ENCODE assay signal across 7 mouse cellular contexts in the genomic region with DNA sequence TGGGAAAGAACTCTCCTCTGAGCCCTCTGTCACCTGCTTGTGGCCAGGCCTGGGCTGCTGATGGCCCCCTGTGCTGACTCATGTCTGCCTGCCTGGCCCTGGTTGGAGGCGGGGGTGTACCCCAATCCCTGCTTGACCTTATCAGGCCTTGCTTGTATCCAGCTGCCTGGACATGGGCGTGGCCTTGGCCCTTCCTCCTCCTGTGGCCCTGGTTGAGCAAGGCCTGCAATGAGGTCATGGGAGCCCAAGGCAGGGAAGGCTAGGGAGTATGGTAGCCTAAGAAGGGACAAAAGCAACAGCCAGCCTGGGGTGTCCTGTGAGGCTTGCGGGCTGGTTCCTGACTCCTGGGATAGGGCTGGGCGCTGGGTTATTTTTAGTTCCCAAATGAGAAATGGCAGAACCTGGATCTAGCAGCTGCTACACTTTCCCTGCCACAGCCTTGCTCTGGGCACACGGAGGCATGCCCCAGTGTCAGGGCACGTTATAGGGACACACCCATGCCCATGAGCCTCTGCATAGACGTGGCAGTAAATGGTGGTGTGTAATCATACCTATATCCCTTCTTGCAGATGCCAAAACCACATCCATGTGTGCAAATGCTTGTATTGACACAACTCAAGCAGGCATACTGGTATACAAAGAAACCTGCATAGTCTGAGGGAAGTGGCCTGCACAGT. TPM values are rescaled to one million over a fixed set of nuclear protein-coding genes. Genes with fewer than 3 reads are reported as not detected.
DNase-seq lines count a peak whose midpoint lies in the region; ATAC-seq and TF ChIP-seq lines count a peak whose summit lies in the region.

No protein-coding gene starts in this region.

- H3K4me2 ChIP-seq in heart, embryonic 15.5 days: no peak overlapping the region
- no peak overlapping the region for H3K4me2 ChIP-seq in hindbrain, embryonic 12.5 days (replicated peaks)

- peaks cover 9% of the 10 kb centered on the region for H3K4me1 ChIP-seq in heart, embryonic 15.5 days (replicated peaks)
- peaks cover 13% of the 10 kb centered on the region for H3K4me1 ChIP-seq in hindbrain, embryonic 12.5 days

- 51% methylated on average over 7 of the region's 7 CpGs for WGBS in heart, embryonic 15.5 days
- 85% methylated on average over 7 of the region's 7 CpGs for WGBS in hindbrain, embryonic 12.5 days

- peak; percentile 74 for DNase-seq in NIH3T3 (ENCODE audit: low read depth)
- peak; percentile 91 to 93 for DNase-seq in adrenal gland, postnatal 36 days
- peak; percentile 53 for DNase-seq in lung, postnatal 14 days
- no peak for DNase-seq in natural killer cell, adult 2 months (ENCODE audit: low spot score in 2 of 2)
- DNase-seq in layer of hippocampus, adult 2 months (ENCODE audit: low spot score in 2 of 2): no peak

- H3K27ac ChIP-seq in heart, embryonic 15.5 days: peak overlapping the region; percentile 1
- H3K27ac ChIP-seq in hindbrain, embryonic 12.5 days: no peak overlapping the region
- H3K27ac ChIP-seq in layer of hippocampus, adult 2 months: no peak overlapping the region

- no peaks in the 10 kb centered on the region for H3K9me3 ChIP-seq in heart, embryonic 15.5 days (replicated peaks)
- H3K9me3 ChIP-seq in hindbrain, embryonic 12.5 days (replicated peaks): no peaks in the 10 kb centered on the region

- no peak overlapping the region for H3K4me3 ChIP-seq in heart, embryonic 15.5 days
- H3K4me3 ChIP-seq in hindbrain, embryonic 12.5 days: no peak overlapping the region
- no peak overlapping the region for H3K4me3 ChIP-seq in layer of hippocampus, adult 2 months

- no peak for TF ChIP-seq CTCF in layer of hippocampus, adult 2 months (conservative IDR thresholded peaks at IDR 0.05)

- peak; percentile 23; the same call in 1 of the 2 replicates for ATAC-seq in heart, embryonic 15.5 days (replicated peaks; ENCODE audit: insufficient number of reproducible peaks, insufficient read depth, low FRiP score, low read depth)
- no peak for ATAC-seq in hindbrain, embryonic 12.5 days (ENCODE audit: low FRiP score)

- no peak overlapping the region for H3K9ac ChIP-seq in heart, embryonic 15.5 days
- H3K9ac ChIP-seq in hindbrain, embryonic 12.5 days: no peak overlapping the region

- H3K27me3 ChIP-seq in heart, embryonic 15.5 days: no peaks in the 10 kb centered on the region
- no peaks in the 10 kb centered on the region for H3K27me3 ChIP-seq in hindbrain, embryonic 12.5 days

- H3K36me3 ChIP-seq in heart, embryonic 15.5 days: no peaks in the 10 kb centered on the region
- H3K36me3 ChIP-seq in hindbrain, embryonic 12.5 days: no peaks in the 10 kb centered on the region

RNA-seq across cellular contexts. Expression of gene Syngr1, which starts 37.0 kb away (rescaled TPM):
- total RNA-seq in adrenal gland, postnatal 36 days (2021): 10 to 100 TPM; 28.0 to 31.5 TPM
- polyA plus RNA-seq in heart, embryonic 15.5 days (2015; fragmentation: Nextera tagmentation; extraction: Ambion mirVana): 38.0 and 42.9 TPM in 2 replicates
- polyA plus RNA-seq in hindbrain, embryonic 12.5 days (2016; fragmentation: Nextera tagmentation; extraction: Ambion mirVana): 11.6 and 14.3 TPM in 2 replicates
- 100 to 1,000 TPM; 356 to 380 TPM for total RNA-seq in layer of hippocampus, adult 2 months (2021)

RNA-seq across cellular contexts. Expression of gene Rpl3, which starts 37.5 kb away (rescaled TPM):
- total RNA-seq in adrenal gland, postnatal 36 days (2021): 100 to 1,000 TPM; 602 to 611 TPM
- polyA plus RNA-seq in heart, embryonic 15.5 days (2015; fragmentation: Nextera tagmentation; extraction: Ambion mirVana): 565 and 609 TPM in 2 replicates
- 642 and 670 TPM in 2 replicates for polyA plus RNA-seq in hindbrain, embryonic 12.5 days (2016; fragmentation: Nextera tagmentation; extraction: Ambion mirVana)
- 100 to 1,000 TPM; 558 to 583 TPM for total RNA-seq in layer of hippocampus, adult 2 months (2021)

RNA-seq across cellular contexts. Expression of gene Pdgfb, which starts 39.4 kb away (rescaled TPM):
- total RNA-seq in adrenal gland, postnatal 36 days (2021): 10 to 100 TPM; 31.7 to 39.4 TPM
- polyA plus RNA-seq in heart, embryonic 15.5 days (2015; fragmentation: Nextera tagmentation; extraction: Ambion mirVana): 3.7 and 4.0 TPM in 2 replicates
- 2.5 and 3.2 TPM in 2 replicates for polyA plus RNA-seq in hindbrain, embryonic 12.5 days (2016; fragmentation: Nextera tagmentation; extraction: Ambion mirVana)
- 10 to 100 TPM; 27.4 to 29.3 TPM for total RNA-seq in layer of hippocampus, adult 2 months (2021)

Comparison
In these comparisons a context has a peak if more than half of its experiments do, and no peak if none do; other contexts are left out.
1. DNase-seq: peak in NIH3T3 (single experiment), adrenal gland, postnatal 36 days (2 of 2) and lung, postnatal 14 days (single experiment); none in natural killer cell, adult 2 months (0 of 2) and layer of hippocampus, adult 2 months (0 of 2).
2. RNA of gene Syngr1, which starts 37.0 kb away (total RNA-seq): 356 to 380 TPM in layer of hippocampus, adult 2 months; 28.0 to 31.5 TPM in adrenal gland, postnatal 36 days; every median in the first group is over 10 times any median in the second.